Mouse (Mus musculus) liver, embryonic 11.5 days (tissue): Measurements from ENCODE around the gene Msi2. TPM values are rescaled to one million over a fixed set of nuclear protein-coding genes. Genes with fewer than 3 reads are reported as not detected.

Experiments
- ATAC-seq: fragments of 200-750 bp; cut with Nextera tagmentation; replicated peaks from 2 replicates; pipeline ENCODE4 v1.8.0; 2017; ENCODE audit warnings: moderate number of reproducible peaks, mild to moderate bottlenecking, moderate TSS enrichment, moderate library complexity; ENCODE audit not compliant: low FRiP score
- DNase-seq: peaks from one replicate; pipeline ENCODE4 v3.0.0-alpha.2; 2017; ENCODE audit warnings: low spot score
- H3K27ac ChIP-seq: fragments of 300-500 bp; sonication (generic); 2 replicates; pipeline ENCODE4 v1.5.1; 2014; ENCODE audit warnings: mild to moderate bottlenecking, low read depth, low read length, control low read depth
- H3K27me3 ChIP-seq: fragments of 300-500 bp; sonication (generic); replicated peaks from 2 replicates; pipeline ENCODE4 v1.6.1; 2014; ENCODE audit warnings: low read length, mixed read lengths; ENCODE audit not compliant: control insufficient read depth, insufficient read depth
- H3K36me3 ChIP-seq: fragments of 300-500 bp; sonication (generic); 2 replicates; pipeline ENCODE4 v1.6.1; 2014; ENCODE audit warnings: mild to moderate bottlenecking, low read length, moderate library complexity, mixed read lengths; ENCODE audit not compliant: control insufficient read depth, insufficient read depth
- H3K4me1 ChIP-seq: fragments of 300-500 bp; sonication (generic); replicated peaks from 2 replicates; pipeline ENCODE4 v1.6.1; 2014; ENCODE audit warnings: low read length, mixed read lengths; ENCODE audit not compliant: control insufficient read depth, insufficient read depth
- H3K4me2 ChIP-seq: fragments of 300-500 bp; sonication (generic); 2 replicates; pipeline ENCODE4 v1.6.1; 2014; ENCODE audit warnings: mild to moderate bottlenecking, control low read depth, moderate library complexity
- H3K4me3 ChIP-seq: fragments of 300-500 bp; sonication (generic); 2 replicates; pipeline ENCODE4 v1.5.1; 2014; ENCODE audit warnings: low read depth, low read length, control low read depth
- H3K9ac ChIP-seq: fragments of 300-500 bp; sonication (generic); 2 replicates; pipeline ENCODE4 v1.6.1; 2014; ENCODE audit warnings: low read depth, low read length, control low read depth
- H3K9me3 ChIP-seq: fragments of 300-500 bp; sonication (generic); 2 replicates; pipeline ENCODE4 v1.6.1; 2016; ENCODE audit warnings: low read length, inconsistent platforms, mixed read lengths; ENCODE audit not compliant: control insufficient read depth
- WGBS: fragments of 180-500 bp; shearing (Covaris S2); extraction: QIAGEN DNeasy Blood & Tissue Kit; methylation state at CpG from one replicate; pipeline ENCODE4 v1.1.7; 2014; 5-methylcytosine and 5-hydroxymethylcytosine counted together
- polyA plus RNA-seq: library from polyadenylated mRNA; unstranded; fragments of >200 nt; fragmentation: Nextera tagmentation; extraction: Ambion mirVana; gene quantifications from 2 replicates; pipeline ENCODE4 v1.2.1, GENCODE M21; 2014

Msi2 gene
- polyA plus RNA-seq, 1 experiment from 2014 or later: 8.2 TPM

DNA sequence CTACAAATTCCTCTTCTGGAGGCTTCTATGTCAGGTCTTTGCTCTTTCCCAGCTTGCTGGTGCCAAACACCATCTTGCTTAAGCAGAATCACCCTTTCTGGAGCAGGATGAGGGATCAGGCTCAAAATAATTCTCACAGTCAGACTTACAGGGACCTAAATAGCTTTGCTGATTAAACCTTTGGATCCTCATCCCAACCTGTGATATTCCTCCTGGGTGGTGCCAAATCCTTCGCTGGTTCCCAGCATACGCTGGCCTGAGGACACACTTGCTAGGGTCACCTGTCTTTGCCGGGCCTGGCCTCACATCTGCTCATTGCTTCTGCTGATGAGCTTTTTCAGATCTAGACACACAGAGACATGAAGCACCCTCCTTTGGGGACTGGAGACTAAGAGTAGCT, 279.7 kb downstream of the Msi2 start:
- DNase-seq: no peak
- ATAC-seq: no peak
- H3K36me3 ChIP-seq: no peaks in the 10 kb centered on the region; the same call in 1 of the 2 replicates
- H3K27me3 ChIP-seq: no peaks in the 10 kb centered on the region
- peaks cover 3% of the 10 kb centered on the region; the same call in 1 of the 2 replicates for H3K4me1 ChIP-seq
- H3K27ac ChIP-seq: no peak overlapping the region
- H3K9ac ChIP-seq: no peak overlapping the region
- WGBS: 80% methylated on average over 3 of the region's 3 CpGs
- no peaks in the 10 kb centered on the region for H3K9me3 ChIP-seq
- H3K4me3 ChIP-seq: no peak overlapping the region
- H3K4me2 ChIP-seq: no peak overlapping the region

DNA sequence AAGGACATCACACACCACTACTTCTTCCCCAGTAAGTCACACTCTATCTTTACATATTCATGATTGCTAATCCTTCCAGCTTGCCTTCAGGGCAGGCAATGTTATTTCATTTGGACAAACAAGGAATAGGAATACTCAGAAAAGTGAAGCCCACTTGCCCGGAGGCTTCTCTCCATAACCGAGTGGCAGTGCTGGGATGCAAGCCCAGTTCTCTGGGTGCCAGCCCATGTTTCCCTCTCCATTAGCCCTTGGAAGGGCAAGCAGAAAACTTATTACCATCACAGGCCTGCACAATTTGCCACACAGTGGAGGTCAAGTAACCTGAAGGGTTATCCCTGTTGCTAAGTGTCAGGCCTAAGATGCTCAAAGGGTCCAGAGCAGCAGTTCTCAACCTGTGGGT, 281.7 kb downstream of the Msi2 start:
- Histone ChIP-seq H3K4me2 (no peak overlapping the region), H3K4me1 (no peaks in the 10 kb centered on the region), H3K36me3 (no peaks in the 10 kb centered on the region), H3K27ac (no peak overlapping the region), H3K9me3 (no peaks in the 10 kb centered on the region), H3K4me3 (no peak overlapping the region), H3K9ac (no peak overlapping the region), H3K27me3 (no peaks in the 10 kb centered on the region)
- DNase-seq (no peak), ATAC-seq (no peak)
- WGBS: 85% methylated on average over 2 of the region's 2 CpGs

DNA sequence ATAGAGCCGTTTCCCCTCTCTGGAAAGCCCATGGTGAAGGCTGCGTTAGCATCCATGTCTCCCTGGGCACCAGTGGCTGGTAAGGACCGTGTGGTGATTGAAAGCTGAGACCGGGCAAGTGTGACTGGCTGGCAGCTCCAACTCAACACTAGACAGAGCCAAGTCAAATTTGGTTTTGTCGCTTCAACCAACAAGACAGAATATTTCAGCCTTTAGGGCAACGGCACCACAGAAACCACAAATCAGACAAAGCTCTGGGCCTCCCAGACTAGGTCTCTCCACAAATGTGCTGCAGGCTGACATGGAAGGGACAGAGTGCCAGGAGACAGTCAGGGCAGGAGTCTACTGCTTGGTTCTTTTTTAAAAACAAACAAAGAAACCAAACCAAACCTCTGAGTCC, 282.8 kb downstream of the Msi2 start:
- no peak overlapping the region for H3K4me2 ChIP-seq
- H3K27ac ChIP-seq: no peak overlapping the region
- no peak overlapping the region for H3K9ac ChIP-seq
- H3K36me3 ChIP-seq: no peaks in the 10 kb centered on the region
- H3K4me3 ChIP-seq: no peak overlapping the region
- WGBS: 70% methylated on average over 6 of the region's 6 CpGs
- H3K4me1 ChIP-seq: no peaks in the 10 kb centered on the region
- no peak for DNase-seq
- H3K27me3 ChIP-seq: no peaks in the 10 kb centered on the region
- no peaks in the 10 kb centered on the region for H3K9me3 ChIP-seq
- ATAC-seq: no peak

DNA sequence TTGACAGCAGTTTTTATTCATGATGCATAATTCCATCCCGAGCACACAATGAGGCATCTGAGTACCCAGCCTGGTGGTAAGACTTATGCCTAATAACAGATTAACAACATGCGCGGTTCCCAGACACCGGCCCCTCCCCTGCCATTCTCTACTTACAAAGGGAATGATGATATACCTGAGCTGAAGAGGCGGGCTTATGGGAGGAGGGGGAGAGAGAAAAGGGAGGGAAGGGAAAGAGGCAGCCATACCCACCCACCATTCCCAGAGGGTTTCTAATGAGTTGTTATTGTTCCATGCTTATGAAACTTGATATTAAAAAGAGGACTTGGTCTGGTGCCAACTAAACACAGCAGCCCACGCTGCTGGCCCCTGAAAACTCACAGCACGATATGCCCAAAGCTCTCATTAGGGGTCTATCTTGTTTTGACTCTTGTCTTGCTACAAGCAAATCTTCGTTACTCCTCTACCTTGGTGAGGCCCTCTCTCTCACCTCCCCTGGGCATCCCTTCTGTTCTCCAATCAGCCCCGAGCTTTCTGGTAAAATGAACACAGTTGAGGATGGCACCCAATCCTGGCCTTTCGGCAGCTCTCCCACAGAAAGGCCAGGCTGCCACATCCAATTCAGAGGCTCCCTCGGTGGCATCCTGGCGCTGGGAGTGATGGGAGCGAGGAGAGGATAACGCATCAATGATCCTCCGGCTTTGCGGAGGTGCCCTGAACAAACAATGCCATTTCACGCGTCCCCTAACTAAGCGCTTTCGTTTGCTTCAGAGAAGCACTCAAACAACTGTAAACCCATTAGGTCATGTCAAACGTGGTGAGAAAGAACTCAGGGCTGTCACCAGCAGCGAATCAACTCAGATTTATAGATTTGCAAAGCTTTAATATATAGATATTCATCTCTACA, 286.7 kb downstream of the Msi2 start:
- no peak overlapping the region for H3K4me2 ChIP-seq
- no peak overlapping the region for H3K9ac ChIP-seq
- H3K27me3 ChIP-seq: no peaks in the 10 kb centered on the region
- no peak for DNase-seq
- H3K27ac ChIP-seq: no peak overlapping the region
- no peak overlapping the region for H3K4me3 ChIP-seq
- H3K4me1 ChIP-seq: no peaks in the 10 kb centered on the region
- 85% methylated on average over 22 of the region's 22 CpGs for WGBS
- H3K36me3 ChIP-seq: no peaks in the 10 kb centered on the region
- no peak for ATAC-seq
- no peaks in the 10 kb centered on the region for H3K9me3 ChIP-seq

DNA sequence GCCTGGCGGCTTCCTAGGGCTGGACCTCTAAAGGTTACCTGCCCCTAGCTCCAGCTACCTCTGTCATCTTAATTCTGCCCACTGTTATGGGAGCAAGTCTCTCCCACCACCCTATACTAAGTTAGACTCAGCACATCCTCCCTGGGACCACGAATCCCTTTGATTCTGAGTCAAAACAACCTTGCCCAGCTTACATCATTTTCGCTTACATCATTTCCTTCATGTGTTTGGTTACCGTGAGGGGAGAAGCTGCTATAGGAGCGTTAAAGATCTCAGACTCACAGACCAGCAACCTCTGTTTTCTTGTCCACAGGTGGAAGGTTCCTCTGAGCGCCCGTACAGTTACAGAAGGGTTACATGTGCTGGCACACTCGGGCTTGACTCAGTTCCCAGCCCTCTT, 288.0 kb downstream of the Msi2 start:
- Histone ChIP-seq H3K36me3 (no peaks in the 10 kb centered on the region), H3K9me3 (no peaks in the 10 kb centered on the region), H3K27ac (no peak overlapping the region), H3K9ac (no peak overlapping the region), H3K4me3 (no peak overlapping the region), H3K27me3 (no peaks in the 10 kb centered on the region), H3K4me2 (no peak overlapping the region), H3K4me1 (peaks cover 6% of the 10 kb centered on the region; the same call in 1 of the 2 replicates)
- DNase-seq: no peak
- 84% methylated on average over 8 of the region's 8 CpGs for WGBS
- ATAC-seq: no peak

DNA sequence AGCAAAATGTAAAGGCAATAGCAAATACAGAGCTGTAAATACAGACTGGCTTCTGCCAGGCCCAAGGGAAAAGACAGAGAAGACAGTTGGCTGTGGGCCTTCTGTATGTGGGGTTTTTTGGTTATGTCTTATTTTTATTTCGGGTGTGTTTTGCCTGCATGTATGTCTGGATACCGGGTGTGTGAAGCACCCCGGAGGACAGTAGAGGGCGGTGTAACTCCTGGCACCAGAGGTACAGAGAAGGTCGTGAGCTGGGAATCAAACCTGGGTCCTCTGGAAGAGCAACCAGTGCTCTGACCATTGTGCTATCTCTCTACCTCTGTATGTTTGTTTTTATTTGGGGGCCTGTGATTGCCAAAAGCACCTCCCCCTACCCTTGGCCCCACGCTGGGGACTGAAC, 288.6 kb downstream of the Msi2 start:
- no peak overlapping the region for H3K4me2 ChIP-seq
- 92% methylated on average over 6 of the region's 6 CpGs for WGBS
- no peak for ATAC-seq

DNA sequence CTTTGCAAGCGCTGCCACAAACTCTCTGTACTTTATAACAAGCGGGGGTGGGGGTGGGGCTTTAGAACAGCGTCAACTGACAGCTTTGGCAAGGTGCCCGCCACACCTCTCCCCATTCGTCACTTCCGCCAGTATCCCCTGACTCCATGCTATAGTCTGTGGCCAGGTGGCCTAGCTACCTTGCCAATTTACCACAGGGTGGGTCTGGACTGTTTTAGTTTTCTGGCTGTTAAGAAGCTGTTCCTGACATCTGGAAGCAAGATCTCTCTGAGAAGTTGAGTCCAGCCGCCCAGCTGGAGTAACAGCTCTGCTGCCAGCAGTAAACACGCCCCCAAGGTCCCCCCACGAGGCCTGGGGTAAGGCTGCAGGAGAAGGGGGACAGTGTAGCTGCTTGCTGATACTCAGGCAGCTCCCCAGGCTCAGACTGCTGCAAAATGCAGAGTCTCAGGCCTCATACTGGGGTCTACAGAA, 292.6 kb downstream of the Msi2 start:
- Histone ChIP-seq H3K27ac (no peak overlapping the region), H3K9me3 (no peaks in the 10 kb centered on the region), H3K27me3 (no peaks in the 10 kb centered on the region), H3K4me3 (no peak overlapping the region), H3K36me3 (no peaks in the 10 kb centered on the region), H3K4me1 (peaks cover 17% of the 10 kb centered on the region), H3K9ac (no peak overlapping the region), H3K4me2 (no peak overlapping the region)
- WGBS: 53% methylated on average over 9 of the region's 9 CpGs
- DNase-seq: no peak
- ATAC-seq: no peak

More for the DNA sequence above, 288.6 kb downstream of the Msi2 start:
- Histone ChIP-seq H3K27ac (no peak overlapping the region), H3K36me3 (no peaks in the 10 kb centered on the region), H3K9ac (no peak overlapping the region), H3K9me3 (no peaks in the 10 kb centered on the region), H3K27me3 (no peaks in the 10 kb centered on the region), H3K4me3 (no peak overlapping the region), H3K4me1 (peaks cover 6% of the 10 kb centered on the region; the same call in 1 of the 2 replicates)
- DNase-seq: no peak

DNA sequence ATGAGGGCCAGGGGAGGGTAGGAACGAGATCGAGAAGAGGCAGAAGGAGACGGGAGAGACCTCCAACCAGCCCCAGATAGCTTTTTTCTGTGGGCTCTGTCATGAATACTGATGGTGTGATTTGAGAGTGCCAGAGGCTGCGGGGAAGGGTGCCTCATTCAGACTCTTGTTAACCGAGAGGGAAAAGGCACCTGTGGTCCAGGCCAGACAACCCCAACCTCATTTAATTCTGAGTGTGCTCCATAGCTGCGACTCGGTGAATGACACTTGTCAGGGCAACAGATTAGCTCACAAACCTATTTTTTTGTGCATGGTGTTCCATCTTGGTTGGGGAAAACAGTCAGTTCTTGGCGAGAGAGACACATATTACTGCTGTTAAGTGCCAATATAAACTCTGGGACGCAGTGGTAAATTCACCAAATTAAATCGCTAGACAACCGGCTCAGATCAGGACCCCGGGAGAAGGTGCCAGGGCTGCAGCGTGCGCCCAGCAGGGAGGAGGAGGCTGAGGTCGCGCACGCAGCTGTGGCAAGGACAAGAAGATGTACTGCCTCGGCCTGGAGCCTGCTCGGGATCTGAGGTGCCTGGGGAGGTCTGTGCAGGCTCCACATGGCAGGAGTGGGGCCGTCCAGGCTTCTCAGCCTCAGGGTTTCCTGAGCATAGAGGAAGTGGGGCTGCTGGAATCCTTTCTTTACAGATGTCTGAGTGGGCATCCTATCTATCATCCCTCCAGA, 294.1 kb downstream of the Msi2 start:
- Histone ChIP-seq H3K27ac (no peak overlapping the region), H3K9ac (no peak overlapping the region), H3K4me1 (peaks cover 28% of the 10 kb centered on the region), H3K9me3 (no peaks in the 10 kb centered on the region), H3K4me2 (no peak overlapping the region), H3K36me3 (no peaks in the 10 kb centered on the region), H3K4me3 (no peak overlapping the region), H3K27me3 (no peaks in the 10 kb centered on the region)
- WGBS: 73% methylated on average over 20 of the region's 20 CpGs
- ATAC-seq (no peak), DNase-seq (no peak)
